30 mouse cellular contexts compared by ENCODE assay signal in genomic region chr5:120798147-120798546, GRCm38 (mm10). TPM values are rescaled to one million over a fixed set of nuclear protein-coding genes. Genes with fewer than 3 reads are reported as not detected.
"Had no signal": no experiment of that assay in that cellular context is flagged by ENCODE, and none has a peak within 500 bp of the region (broad histone marks: within the 10 kb centered on the region; RNA-seq: fewer than 3 reads in every experiment).

No protein-coding gene starts in this region.

RNA-seq across cellular contexts. Expression of gene Oas1e, which starts 2.8 kb away (rescaled TPM):
- total RNA-seq: common myeloid progenitor, adult 5-6 weeks; forebrain, postnatal 0 days; gastrocnemius, adult 18-20 months; gastrocnemius, adult 2 months; gastrocnemius, adult 8-10 months; gastrocnemius, postnatal 10 days; gastrocnemius, postnatal 14 days; gastrocnemius, postnatal 25 days; gastrocnemius, postnatal 36 days; gastrocnemius, postnatal 4 days; granulocyte monocyte progenitor cell, adult 5-6 weeks; heart, adult 18-20 months; heart, adult 2 months; heart, adult 8-10 months had no signal
- polyA plus RNA-seq: cortical plate, adult 2 months; embryonic facial prominence, embryonic 10.5 days; embryonic facial prominence, embryonic 11.5 days; embryonic facial prominence, embryonic 12.5 days; embryonic facial prominence, embryonic 13.5 days; embryonic facial prominence, embryonic 15.5 days; erythroblast, embryonic 14.5 days; forebrain, embryonic 10.5 days; forebrain, embryonic 11.5 days; forebrain, embryonic 12.5 days; forebrain, embryonic 13.5 days; forebrain, embryonic 15.5 days; forebrain, embryonic 16.5 days; frontal cortex, adult 2 months; gonadal fat pad, adult 2 months; heart, adult 2 months had no signal

RNA-seq across cellular contexts. Expression of gene Oas1c, which starts 14.2 kb away (rescaled TPM):
- total RNA-seq: gastrocnemius, postnatal 25 days had no signal
- polyA plus RNA-seq: erythroblast, embryonic 14.5 days had no signal

RNA-seq across cellular contexts. Expression of gene Oas3, which starts 20.7 kb away (rescaled TPM):
- total RNA-seq: gastrocnemius, adult 18-20 months; gastrocnemius, adult 8-10 months; gastrocnemius, postnatal 10 days; gastrocnemius, postnatal 14 days; gastrocnemius, postnatal 25 days; gastrocnemius, postnatal 36 days; gastrocnemius, postnatal 4 days had no signal
- polyA plus RNA-seq: embryonic facial prominence, embryonic 10.5 days; embryonic facial prominence, embryonic 11.5 days had no signal

RNA-seq across cellular contexts. Expression of gene Oas2, which starts 48.5 kb away (rescaled TPM):
- polyA plus RNA-seq: erythroblast, embryonic 14.5 days; forebrain, embryonic 10.5 days had no signal

RNA-seq across cellular contexts. Expression of gene Oas1f, which starts 49.0 kb away (rescaled TPM):
- total RNA-seq: common myeloid progenitor, adult 5-6 weeks; forebrain, postnatal 0 days; gastrocnemius, adult 18-20 months; gastrocnemius, adult 2 months; gastrocnemius, adult 8-10 months; gastrocnemius, postnatal 10 days; gastrocnemius, postnatal 14 days; gastrocnemius, postnatal 25 days; gastrocnemius, postnatal 36 days; gastrocnemius, postnatal 4 days; granulocyte monocyte progenitor cell, adult 5-6 weeks; heart, adult 18-20 months; heart, adult 2 months; heart, adult 8-10 months had no signal
- polyA plus RNA-seq: cortical plate, adult 2 months; embryonic facial prominence, embryonic 10.5 days; embryonic facial prominence, embryonic 11.5 days; embryonic facial prominence, embryonic 12.5 days; embryonic facial prominence, embryonic 13.5 days; erythroblast, embryonic 14.5 days; forebrain, embryonic 10.5 days; forebrain, embryonic 11.5 days; forebrain, embryonic 12.5 days; forebrain, embryonic 13.5 days; forebrain, embryonic 14.5 days; forebrain, embryonic 15.5 days; forebrain, embryonic 16.5 days; forebrain, postnatal 0 days; frontal cortex, adult 2 months; gonadal fat pad, adult 2 months; heart, adult 2 months had no signal
